Mouse (Mus musculus): Measurements from ENCODE around the gene Dab1. TPM values are rescaled to one million over a fixed set of nuclear protein-coding genes. Genes with fewer than 3 reads are reported as not detected.

The Dab1 gene
- total RNA-seq, 2 experiments from 2014 or later = 159 to 164 TPM

DNA sequence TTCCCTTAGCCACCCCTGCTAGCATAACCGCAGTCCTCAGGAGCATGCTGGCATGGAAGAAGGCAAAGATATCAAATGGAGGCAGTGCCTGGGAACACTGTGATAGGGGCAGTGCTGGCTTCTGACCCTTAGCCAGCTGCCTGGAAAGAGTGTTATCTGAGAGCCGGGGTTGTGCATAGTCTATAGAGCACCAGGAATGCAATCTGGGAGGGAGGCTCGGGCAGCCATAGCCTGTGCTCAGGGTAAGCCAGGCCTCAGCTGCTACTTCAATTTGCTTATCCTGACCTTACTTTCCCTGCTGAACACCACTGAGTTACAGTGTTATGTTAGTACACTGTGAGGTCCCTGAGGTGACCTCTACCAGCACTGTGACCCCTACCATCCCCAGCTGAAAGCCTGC is 448.6 kb downstream of the Dab1 start:
- no peak for DNase-seq
- intact Hi-C loops (cut with DNase I) = no loop called here

DNA sequence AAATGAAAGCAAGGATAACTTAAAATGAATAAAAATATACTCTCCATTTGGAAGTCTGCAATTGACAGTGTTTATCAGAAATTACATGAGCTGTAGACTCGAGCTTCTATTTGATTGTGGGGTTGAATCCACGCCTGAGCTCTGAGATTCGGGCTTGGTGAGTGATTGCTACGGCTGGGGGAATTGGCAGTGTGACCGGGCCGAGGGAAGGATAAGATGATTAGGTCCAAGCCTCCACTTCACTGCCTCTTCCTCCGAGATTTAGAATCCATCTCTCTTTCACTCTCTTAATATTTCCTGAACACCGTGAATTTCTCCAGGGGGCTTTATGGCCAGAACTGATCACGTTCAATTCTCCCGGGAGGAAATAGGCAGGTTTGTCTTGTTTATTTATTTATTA is 452.1 kb downstream of the Dab1 start:
- intact Hi-C loops (cut with DNase I) = no loop called here
- DNase-seq = no peak

DNA sequence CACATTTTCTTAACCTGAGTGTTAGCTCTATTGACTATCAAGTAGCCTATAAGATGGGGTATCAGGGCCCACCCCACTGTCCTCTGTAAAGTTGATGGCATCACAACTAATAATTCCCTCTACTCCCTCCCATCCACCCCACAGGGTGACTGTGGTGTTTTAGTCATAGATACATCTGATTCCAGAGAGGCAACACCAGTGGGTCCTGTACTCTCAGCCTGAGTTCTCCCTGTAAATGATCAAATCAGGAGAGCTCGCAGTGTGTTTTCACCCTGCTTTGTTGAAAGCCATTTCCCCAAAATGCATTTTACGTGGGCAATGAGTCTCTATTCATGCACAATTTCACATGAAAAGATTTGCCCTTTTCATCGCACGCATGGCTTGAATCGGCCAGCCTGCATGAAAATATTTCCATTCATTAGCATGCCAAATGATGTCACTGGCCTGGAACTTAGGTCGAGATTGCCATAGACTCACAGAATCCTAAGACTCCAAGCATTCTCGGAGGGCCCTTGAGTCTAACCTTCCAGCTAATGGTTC is 454.8 kb downstream of the Dab1 start:
- DNase-seq = no peak
- intact Hi-C loops (cut with DNase I) = no loop called here

DNA sequence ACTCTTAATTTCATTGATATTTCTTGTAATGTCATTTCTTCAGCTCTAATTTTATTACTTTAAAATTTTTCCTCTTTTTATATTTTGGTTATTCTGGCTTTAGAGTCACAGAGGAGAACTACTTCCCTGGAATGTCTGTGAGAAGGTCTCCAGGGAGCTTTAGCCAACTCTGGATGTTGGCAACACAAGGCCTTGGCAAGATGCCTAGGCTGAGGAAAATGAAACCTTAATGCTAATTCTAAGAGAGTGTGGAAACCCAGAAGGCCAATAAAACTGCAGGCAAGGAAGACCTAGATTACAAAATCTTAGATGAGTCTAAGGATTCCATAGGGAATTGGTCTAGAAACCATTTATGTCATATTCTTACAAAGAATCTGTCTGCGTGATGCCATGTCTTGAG is 458.6 kb downstream of the Dab1 start:
- DNase-seq = peak; percentile 65

DNA sequence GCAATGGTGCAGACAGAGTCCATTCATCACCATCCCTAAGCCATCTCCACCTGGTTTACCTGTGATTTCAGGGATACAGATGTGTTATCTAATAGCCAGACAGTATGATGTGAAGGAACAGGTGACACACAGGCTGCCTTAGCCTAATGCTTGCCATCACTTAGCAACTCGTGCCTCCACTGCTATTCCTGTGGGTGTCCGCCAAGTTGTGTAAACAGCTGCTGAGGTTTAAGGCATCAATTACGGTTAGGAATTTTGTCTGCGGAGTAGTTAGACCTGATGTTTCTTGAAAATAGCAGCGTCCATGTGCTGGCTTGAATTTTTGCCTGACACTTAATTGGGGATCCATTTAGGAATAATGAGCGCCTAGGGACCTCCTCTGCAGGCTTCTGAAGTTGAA is 487.1 kb downstream of the Dab1 start:
- intact Hi-C loops (cut with DNase I) = no loop called here
- DNase-seq = no peak

More for the DNA sequence above, 458.6 kb downstream of the Dab1 start:
- intact Hi-C loops (cut with DNase I) = no loop called here

DNA sequence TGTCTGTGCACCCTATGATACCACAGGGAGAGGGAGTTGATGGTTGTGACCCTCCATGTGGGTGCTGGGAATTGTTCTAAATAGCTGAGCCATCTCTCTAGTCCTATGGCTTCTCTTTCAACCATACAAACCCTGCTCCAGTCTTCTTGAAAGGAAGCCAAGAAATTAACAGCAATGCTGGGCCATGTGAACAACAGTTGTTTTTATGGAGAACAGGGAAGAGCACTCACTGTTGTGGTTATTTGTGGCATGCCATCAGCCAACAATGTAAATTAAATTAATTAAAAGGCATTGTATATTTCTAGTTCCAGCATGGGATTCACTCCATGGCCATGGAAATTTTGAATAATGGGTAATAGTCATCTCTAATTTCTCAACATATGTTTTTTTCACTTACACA is 492.5 kb downstream of the Dab1 start:
- intact Hi-C loops (cut with DNase I) = no loop called here
- no peak for DNase-seq

- no peak for DNase-seq
- intact Hi-C loops (cut with DNase I) = no loop called here
Measured at GRCm38 (mm10) chr4:104113209-104114005, 494.2 kb downstream of the Dab1 start.

GRCm38 (mm10) chr4:104114006-104114361 is 494.8 kb downstream of the Dab1 start:
- intact Hi-C loops (cut with DNase I) = no loop called here
- DNase-seq = peak; percentile 28

DNA sequence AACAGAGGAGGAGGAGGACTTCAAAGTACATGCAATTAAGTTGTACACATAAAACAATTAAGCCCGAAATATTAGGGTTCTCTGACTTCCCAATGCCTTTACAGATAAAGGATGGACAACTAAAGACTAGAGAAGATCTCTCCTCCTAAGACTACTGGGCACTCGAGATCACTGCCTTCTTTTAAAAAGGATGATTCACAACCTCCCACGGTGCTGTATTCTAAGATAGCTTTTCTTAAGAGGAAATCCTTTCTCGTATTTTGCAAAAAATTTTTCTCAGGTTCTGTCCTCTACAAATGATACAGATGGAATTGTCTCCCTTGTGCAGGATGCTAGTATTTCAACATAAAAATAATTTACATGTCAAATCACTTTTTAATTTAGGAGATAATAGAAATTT is 500.9 kb downstream of the Dab1 start:
- intact Hi-C loops (cut with DNase I) = no loop called here

GRCm38 (mm10) chr4:104121959-104122358 is 502.8 kb downstream of the Dab1 start:
- no peak for DNase-seq
- intact Hi-C loops (cut with DNase I) = no loop called here

More for the DNA sequence above, 500.9 kb downstream of the Dab1 start:
- no peak for DNase-seq

DNA sequence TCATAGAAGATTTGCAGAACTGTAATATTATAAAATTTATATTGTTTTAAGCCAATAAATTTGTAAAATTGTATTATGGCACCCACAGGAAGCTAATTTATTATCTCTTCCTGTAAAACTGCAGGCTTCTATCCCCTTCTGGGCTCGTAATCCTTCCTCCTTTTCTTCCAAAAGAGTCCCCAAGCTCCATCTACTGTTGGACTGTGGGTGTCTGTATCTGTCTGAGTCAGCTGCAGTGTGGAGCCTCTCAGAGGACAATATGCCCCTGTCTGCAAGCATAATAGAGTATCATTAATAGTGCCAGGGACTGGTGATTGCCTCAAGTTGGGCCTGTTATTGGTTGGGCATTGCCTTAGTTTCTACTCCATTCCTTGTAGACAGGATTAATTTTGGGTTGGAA is 503.2 kb downstream of the Dab1 start:
- no peak for DNase-seq
- intact Hi-C loops (cut with DNase I) = no loop called here

DNA sequence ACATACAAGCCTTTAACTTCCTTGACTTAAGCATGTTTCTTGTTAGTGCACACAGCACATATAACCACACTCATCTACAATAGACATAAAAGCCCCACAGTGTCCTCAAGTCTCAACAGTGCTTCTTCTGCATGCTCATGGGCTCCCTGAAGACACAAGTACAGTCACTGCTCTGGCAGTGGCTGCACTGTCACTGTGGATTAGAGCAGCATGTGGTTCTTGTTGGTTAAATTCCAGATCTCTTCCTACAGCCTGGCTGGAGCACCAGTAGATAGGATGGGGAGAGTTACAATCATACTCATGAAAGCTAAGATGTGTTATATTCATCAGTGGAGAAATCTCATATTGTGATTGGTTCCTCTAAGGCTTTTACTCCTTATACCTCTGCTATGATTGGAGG is 534.5 kb downstream of the Dab1 start:
- intact Hi-C loops (cut with DNase I) = no loop called here
- no peak for DNase-seq

GRCm38 (mm10) chr4:104178067-104178466 is 558.9 kb downstream of the Dab1 start:
- intact Hi-C loops (cut with DNase I) = no loop called here
- no peak for DNase-seq

DNA sequence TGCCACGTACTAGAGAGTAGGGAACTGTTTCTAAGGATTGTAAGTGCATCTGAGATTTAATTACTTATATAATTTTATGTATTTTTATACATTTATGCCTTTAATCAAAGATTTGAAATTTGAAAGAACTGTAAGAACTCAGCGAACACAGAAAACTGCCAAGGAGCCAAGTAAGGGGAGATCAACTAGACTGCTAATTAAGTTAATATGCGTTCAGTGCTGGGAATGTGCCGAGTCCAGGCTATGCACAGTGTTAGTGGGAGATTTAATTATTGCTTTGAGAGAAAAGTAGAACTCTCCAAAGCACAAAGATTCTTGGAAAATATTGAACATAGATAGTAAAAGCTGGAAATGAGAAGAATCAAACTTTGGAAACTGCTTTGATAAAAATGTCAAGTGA is 567.2 kb downstream of the Dab1 start:
- intact Hi-C loops (cut with DNase I) = no loop called here
- DNase-seq = no peak

DNA sequence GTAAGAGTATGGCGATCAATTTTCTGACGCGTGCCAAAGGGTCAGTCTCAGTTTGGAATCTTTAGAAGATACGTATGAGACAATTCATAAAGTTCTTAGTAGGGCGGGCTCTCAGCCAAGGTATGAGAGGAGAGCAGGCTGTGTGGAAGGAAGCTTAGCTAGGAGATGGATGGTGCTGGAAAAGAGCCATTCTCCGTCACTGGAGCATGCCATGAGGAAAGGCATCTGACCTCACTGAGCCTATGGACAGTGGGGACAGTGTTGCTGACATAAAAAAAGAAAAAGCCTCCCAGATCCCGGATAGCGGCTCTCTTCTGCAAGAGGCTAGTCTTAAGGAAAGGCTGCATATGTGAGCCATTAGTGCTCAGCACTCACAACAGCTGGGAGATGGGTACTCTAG is 579.5 kb downstream of the Dab1 start:
- intact Hi-C loops (cut with DNase I) = no loop called here

GRCm38 (mm10) chr4:104201686-104202085 is 582.5 kb downstream of the Dab1 start:
- peak; percentile 69 for DNase-seq
- intact Hi-C loops (cut with DNase I) = no loop called here

More for the DNA sequence above, 579.5 kb downstream of the Dab1 start:
- peak; percentile 27 for DNase-seq

DNA sequence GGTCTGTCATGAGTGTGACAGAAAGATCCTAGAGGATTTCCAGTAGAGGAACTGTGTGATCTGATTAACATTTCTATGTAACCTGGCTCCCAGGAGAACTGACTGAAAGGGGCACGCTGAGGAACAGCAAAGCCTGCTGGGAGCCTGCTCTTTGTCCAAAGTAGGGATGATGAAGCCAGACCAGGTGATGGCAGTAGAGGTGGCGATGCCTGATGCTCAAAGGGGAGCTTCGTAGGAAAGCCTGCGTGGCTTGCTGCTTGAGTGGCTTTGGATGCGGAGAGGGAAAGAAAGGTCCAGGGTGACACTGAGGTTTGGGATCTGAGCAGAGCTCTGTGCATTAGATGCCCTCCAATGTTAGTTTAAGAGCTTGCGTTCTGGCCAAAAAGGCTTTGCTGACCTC is 584.9 kb downstream of the Dab1 start:
- intact Hi-C loops (cut with DNase I) = no loop called here
- no peak for DNase-seq

GRCm38 (mm10) chr4:104206639-104207038 is 587.5 kb downstream of the Dab1 start:
- DNase-seq = no peak
- intact Hi-C loops (cut with DNase I) = no loop called here

DNA sequence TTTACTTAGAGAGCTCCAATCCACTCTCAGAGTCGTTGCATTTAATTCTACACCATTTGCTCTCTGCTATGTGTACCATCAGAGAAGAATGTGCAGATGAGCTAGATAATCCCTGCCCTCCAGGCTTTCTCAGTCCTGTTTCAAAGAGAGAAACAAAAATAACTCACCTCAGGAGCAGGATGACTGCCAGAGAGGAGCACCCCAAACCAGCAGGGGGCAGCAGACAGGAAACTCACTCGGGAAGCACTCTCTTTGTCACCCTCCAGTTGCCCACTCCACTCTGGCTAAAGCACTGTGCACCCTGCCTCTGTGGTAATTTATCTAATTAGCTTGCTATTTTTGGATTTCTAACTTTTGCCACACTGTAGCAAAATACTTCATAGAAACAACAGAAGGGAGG is 589.9 kb downstream of the Dab1 start:
- intact Hi-C loops (cut with DNase I) = no loop called here
- DNase-seq = peak; percentile 40

DNA sequence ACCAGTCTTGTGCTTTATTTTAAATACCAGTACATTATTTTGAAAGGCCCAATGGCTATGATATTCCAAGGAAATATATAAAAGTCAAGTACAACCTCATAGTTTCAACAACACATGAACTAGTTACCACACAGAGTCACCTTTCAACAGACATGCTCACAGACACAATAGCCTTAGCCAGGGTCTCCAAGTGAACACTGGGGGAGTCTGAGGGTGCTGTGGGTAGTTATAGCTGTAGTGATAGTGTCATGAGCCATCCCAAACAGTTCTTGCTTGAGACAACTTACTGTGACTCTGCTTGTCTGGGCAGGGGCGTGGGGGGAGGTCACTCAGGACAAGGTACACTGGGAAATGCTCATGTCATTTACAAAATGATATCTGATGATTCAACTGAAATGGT is 591.6 kb downstream of the Dab1 start:
- intact Hi-C loops (cut with DNase I) = no loop called here
- no peak for DNase-seq

- no peak for DNase-seq
- intact Hi-C loops (cut with DNase I) = no loop called here
Measured at GRCm38 (mm10) chr4:104211531-104212455, 592.6 kb downstream of the Dab1 start.

GRCm38 (mm10) chr4:104214724-104215123 is 595.6 kb downstream of the Dab1 start:
- no peak for DNase-seq
- intact Hi-C loops (cut with DNase I) = no loop called here

Data from left cerebral cortex, postnatal 4 days (tissue).